Mouse (Mus musculus): ENCODE measurements around the gene Nsmce1. TPM values are rescaled to one million over a fixed set of nuclear protein-coding genes. Genes with fewer than 3 reads are reported as not detected.

Gene Nsmce1
- polyA plus RNA-seq, 1 experiment from 2014 or later = 120 TPM

- Histone ChIP-seq H3K4me3 (replicated peaks) (no peak overlapping the region), H3K4me1 (replicated peaks) (peaks cover 4% of the 10 kb centered on the region; the same call in 1 of the 2 replicates), H3K4me2 (replicated peaks) (no peak overlapping the region), H3K36me3 (no peaks in the 10 kb centered on the region), H3K9me3 (no peaks in the 10 kb centered on the region), H3K9ac (no peak overlapping the region), H3K27me3 (replicated peaks) (no peaks in the 10 kb centered on the region), H3K27ac (no peak overlapping the region)
- ATAC-seq = no peak
- WGBS = 77% methylated on average over 12 of the region's 12 CpGs
Observed at GRCm38 (mm10) chr7:125427492-125428090, 63.8 kb downstream of the Nsmce1 start.

- H3K4me2 ChIP-seq (replicated peaks) = no peak overlapping the region
- no peaks in the 10 kb centered on the region; the same call in 1 of the 2 replicates for H3K4me1 ChIP-seq (replicated peaks)
- ATAC-seq = no peak
- H3K27me3 ChIP-seq (replicated peaks) = no peaks in the 10 kb centered on the region
- no peaks in the 10 kb centered on the region for H3K9me3 ChIP-seq
- no peaks in the 10 kb centered on the region for H3K36me3 ChIP-seq
- no peak overlapping the region for H3K4me3 ChIP-seq (replicated peaks)
- H3K27ac ChIP-seq = no peak overlapping the region
- no peak overlapping the region for H3K9ac ChIP-seq
- WGBS = 61% methylated on average over 3 of the region's 3 CpGs
Observed at GRCm38 (mm10) chr7:125423056-125423455, 68.3 kb downstream of the Nsmce1 start.

GRCm38 (mm10) chr7:125421911-125422310 lies 69.5 kb downstream of the Nsmce1 start:
- whole genome bisulfite sequencing = 53% methylated on average over 2 of the region's 2 CpGs
- Histone ChIP-seq H3K4me2 (replicated peaks) (no peak overlapping the region), H3K9ac (no peak overlapping the region), H3K4me3 (replicated peaks) (no peak overlapping the region), H3K27me3 (replicated peaks) (no peaks in the 10 kb centered on the region), H3K27ac (no peak overlapping the region), H3K4me1 (replicated peaks) (no peaks in the 10 kb centered on the region), H3K36me3 (no peaks in the 10 kb centered on the region), H3K9me3 (no peaks in the 10 kb centered on the region)
- no peak for ATAC-seq

GRCm38 (mm10) chr7:125420190-125420589 lies 71.2 kb downstream of the Nsmce1 start:
- no peaks in the 10 kb centered on the region for H3K9me3 ChIP-seq
- no peak overlapping the region for H3K4me3 ChIP-seq (replicated peaks)
- H3K4me1 ChIP-seq (replicated peaks) = no peaks in the 10 kb centered on the region
- H3K4me2 ChIP-seq (replicated peaks) = no peak overlapping the region
- no peak for ATAC-seq
- no peaks in the 10 kb centered on the region for H3K27me3 ChIP-seq (replicated peaks)
- no peak overlapping the region for H3K27ac ChIP-seq
- H3K36me3 ChIP-seq = no peaks in the 10 kb centered on the region
- no peak overlapping the region for H3K9ac ChIP-seq
- WGBS = 57% methylated on average over 2 of the region's 2 CpGs

- Histone ChIP-seq H3K9ac (no peak overlapping the region), H3K27me3 (replicated peaks) (no peaks in the 10 kb centered on the region), H3K36me3 (no peaks in the 10 kb centered on the region), H3K9me3 (no peaks in the 10 kb centered on the region), H3K4me2 (replicated peaks) (no peak overlapping the region), H3K4me3 (replicated peaks) (no peak overlapping the region), H3K4me1 (replicated peaks) (no peaks in the 10 kb centered on the region), H3K27ac (no peak overlapping the region)
- whole genome bisulfite sequencing = 15% methylated on average over 3 of the region's 3 CpGs
- peak; percentile 75 for ATAC-seq
Observed at GRCm38 (mm10) chr7:125418413-125418812, 73.0 kb downstream of the Nsmce1 start.

Other genes with a start within 250 kb of the Nsmce1 start
- 9.0 and 10.0 TPM in 2 replicates for gene Kdm8, start 46.9 kb downstream of the Nsmce1 start, polyA plus RNA-seq (2015; fragmentation: Nextera tagmentation; extraction: Ambion mirVana)
- gene Il4ra, start 60.5 kb upstream of the Nsmce1 start, polyA plus RNA-seq (2015; fragmentation: Nextera tagmentation; extraction: Ambion mirVana) = 10.4 and 11.8 TPM in 2 replicates
- 0.32 and 0.52 TPM in 2 replicates for gene Il21r, start 111.8 kb upstream of the Nsmce1 start, polyA plus RNA-seq (2015; fragmentation: Nextera tagmentation; extraction: Ambion mirVana)
- 19.3 and 20.4 TPM in 2 replicates for gene Gtf3c1, start 216.2 kb upstream of the Nsmce1 start, polyA plus RNA-seq (2015; fragmentation: Nextera tagmentation; extraction: Ambion mirVana)
- 5.5 and 6.9 TPM in 2 replicates for gene D430042O09Rik, start 216.3 kb upstream of the Nsmce1 start, polyA plus RNA-seq (2015; fragmentation: Nextera tagmentation; extraction: Ambion mirVana)